Mouse (Mus musculus): ENCODE data around the gene Spocd1. TPM values are rescaled to one million over a fixed set of nuclear protein-coding genes. Genes with fewer than 3 reads are reported as not detected.
A peak's percentile ranks its signal among the peaks of the same experiment; 100 is the strongest.

Spocd1 gene
- polyA plus RNA-seq (2014; fragmentation: Nextera tagmentation; extraction: Ambion mirVana), result 0.24 and 0.47 TPM in 2 replicates

- peak within 1 kb of the TSS; percentile 27; the same call in 1 of the 2 replicates for H3K9ac ChIP-seq (ENCODE audit: low read length)
- peak within 1 kb of the TSS; percentile 17 to 25; a peak in 1 of 4 replicates for H3K27ac ChIP-seq (replicated peaks in 1 of 2; ENCODE audit: control insufficient read depth in 1 of 2, insufficient read depth in 1 of 2, low read depth in 2 of 2, low read length in 2 of 2)
- 20% methylated on average over 4 of the region's 4 CpGs for WGBS
Observed at GRCm38 (mm10) chr4:129928949-129929348, at the start of gene Spocd1. Gene Spocd1 (plus strand): TSS chr4:129929249.

GRCm38 (mm10) chr4:129880615-129881014 lies 48.4 kb upstream of the Spocd1 start:
- no peak overlapping the region for H3K4me3 ChIP-seq (ENCODE audit: control insufficient read depth in 1 of 2, insufficient read depth in 1 of 2, low read depth in 1 of 2, low read length in 2 of 2)
- WGBS, result 72% methylated on average over 7 of the region's 7 CpGs
- H3K4me2 ChIP-seq (ENCODE audit: low read length), result no peak overlapping the region
- H3K36me3 ChIP-seq (ENCODE audit: control insufficient read depth, insufficient read depth, low read length), result no peaks in the 10 kb centered on the region
- no peaks in the 10 kb centered on the region for H3K9me3 ChIP-seq (ENCODE audit: control insufficient read depth, low read length)
- H3K4me1 ChIP-seq (ENCODE audit: control insufficient read depth in 2 of 2, insufficient read depth in 2 of 2, low read length in 2 of 2), result peaks cover 26 to 38% of the 10 kb centered on the region in 2 experiments
- no peak for ATAC-seq (ENCODE audit: insufficient number of reproducible peaks, insufficient read depth, low FRiP score, low read depth)
- H3K27ac ChIP-seq (replicated peaks in 1 of 2; ENCODE audit: control insufficient read depth in 1 of 2, insufficient read depth in 1 of 2, low read depth in 2 of 2, low read length in 2 of 2), result no peak overlapping the region
- no peak overlapping the region for H3K9ac ChIP-seq (ENCODE audit: low read length)
- H3K27me3 ChIP-seq (ENCODE audit: control insufficient read depth, insufficient read depth, low read length), result no peaks in the 10 kb centered on the region

More at GRCm38 (mm10) chr4:129928949-129929348, at the start of gene Spocd1:
- Histone ChIP-seq H3K9me3 (ENCODE audit: control insufficient read depth, low read length) (no peaks in the 10 kb centered on the region), H3K4me2 (ENCODE audit: low read length) (peak within 1 kb of the TSS; percentile 57), H3K4me3 (ENCODE audit: control insufficient read depth in 1 of 2, insufficient read depth in 1 of 2, low read depth in 1 of 2, low read length in 2 of 2) (no peak within 1 kb of the TSS), H3K27me3 (ENCODE audit: control insufficient read depth, insufficient read depth, low read length) (no peaks in the 10 kb centered on the region), H3K4me1 (ENCODE audit: control insufficient read depth in 2 of 2, insufficient read depth in 2 of 2, low read length in 2 of 2) (peaks cover 20 to 21% of the 10 kb centered on the region in 2 experiments), H3K36me3 (ENCODE audit: control insufficient read depth, insufficient read depth, low read length) (no peaks in the 10 kb centered on the region)
- ATAC-seq (ENCODE audit: insufficient number of reproducible peaks, insufficient read depth, low FRiP score, low read depth), result no peak

GRCm38 (mm10) chr4:129881661-129882060 lies 47.4 kb upstream of the Spocd1 start:
- Histone ChIP-seq H3K9me3 (ENCODE audit: control insufficient read depth, low read length) (no peaks in the 10 kb centered on the region), H3K9ac (ENCODE audit: low read length) (no peak overlapping the region), H3K4me1 (ENCODE audit: control insufficient read depth in 2 of 2, insufficient read depth in 2 of 2, low read length in 2 of 2) (peaks cover 25 to 37% of the 10 kb centered on the region in 2 experiments), H3K4me3 (ENCODE audit: control insufficient read depth in 1 of 2, insufficient read depth in 1 of 2, low read depth in 1 of 2, low read length in 2 of 2) (no peak overlapping the region), H3K36me3 (ENCODE audit: control insufficient read depth, insufficient read depth, low read length) (no peaks in the 10 kb centered on the region), H3K27ac (replicated peaks in 1 of 2; ENCODE audit: control insufficient read depth in 1 of 2, insufficient read depth in 1 of 2, low read depth in 2 of 2, low read length in 2 of 2) (peak overlapping the region; percentile 51 to 70), H3K27me3 (ENCODE audit: control insufficient read depth, insufficient read depth, low read length) (no peaks in the 10 kb centered on the region), H3K4me2 (ENCODE audit: low read length) (no peak overlapping the region)
- WGBS, result 6% methylated on average over 3 of the region's 3 CpGs
- no peak for ATAC-seq (ENCODE audit: insufficient number of reproducible peaks, insufficient read depth, low FRiP score, low read depth)

- no peak overlapping the region for H3K4me3 ChIP-seq (ENCODE audit: control insufficient read depth in 1 of 2, insufficient read depth in 1 of 2, low read depth in 1 of 2, low read length in 2 of 2)
- H3K27ac ChIP-seq (replicated peaks in 1 of 2; ENCODE audit: control insufficient read depth in 1 of 2, insufficient read depth in 1 of 2, low read depth in 2 of 2, low read length in 2 of 2), result peak overlapping the region; percentile 54 to 70
- no peaks in the 10 kb centered on the region for H3K9me3 ChIP-seq (ENCODE audit: control insufficient read depth, low read length)
- 30% methylated on average over 11 of the region's 11 CpGs for WGBS
- ATAC-seq (ENCODE audit: insufficient number of reproducible peaks, insufficient read depth, low FRiP score, low read depth), result no peak
- peak overlapping the region; percentile 44; the same call in 1 of the 2 replicates for H3K9ac ChIP-seq (ENCODE audit: low read length)
- no peaks in the 10 kb centered on the region for H3K36me3 ChIP-seq (ENCODE audit: control insufficient read depth, insufficient read depth, low read length)
- H3K4me1 ChIP-seq (ENCODE audit: control insufficient read depth in 2 of 2, insufficient read depth in 2 of 2, low read length in 2 of 2), result peaks cover 16 to 26% of the 10 kb centered on the region in 2 experiments
- H3K27me3 ChIP-seq (ENCODE audit: control insufficient read depth, insufficient read depth, low read length), result no peaks in the 10 kb centered on the region
- peak overlapping the region; percentile 42 for H3K4me2 ChIP-seq (ENCODE audit: low read length)
Observed at GRCm38 (mm10) chr4:129882555-129883293, 46.3 kb upstream of the Spocd1 start.

- H3K4me3 ChIP-seq (ENCODE audit: control insufficient read depth in 1 of 2, insufficient read depth in 1 of 2, low read depth in 1 of 2, low read length in 2 of 2), result no peak overlapping the region
- peaks cover 14 to 23% of the 10 kb centered on the region in 2 experiments for H3K4me1 ChIP-seq (ENCODE audit: control insufficient read depth in 2 of 2, insufficient read depth in 2 of 2, low read length in 2 of 2)
- no peak overlapping the region for H3K9ac ChIP-seq (ENCODE audit: low read length)
- H3K9me3 ChIP-seq (ENCODE audit: control insufficient read depth, low read length), result no peaks in the 10 kb centered on the region
- H3K27me3 ChIP-seq (ENCODE audit: control insufficient read depth, insufficient read depth, low read length), result no peaks in the 10 kb centered on the region
- H3K36me3 ChIP-seq (ENCODE audit: control insufficient read depth, insufficient read depth, low read length), result no peaks in the 10 kb centered on the region
- 80% methylated on average over 12 of the region's 12 CpGs for WGBS
- no peak overlapping the region for H3K4me2 ChIP-seq (ENCODE audit: low read length)
- ATAC-seq (ENCODE audit: insufficient number of reproducible peaks, insufficient read depth, low FRiP score, low read depth), result no peak
- no peak overlapping the region for H3K27ac ChIP-seq (replicated peaks in 1 of 2; ENCODE audit: control insufficient read depth in 1 of 2, insufficient read depth in 1 of 2, low read depth in 2 of 2, low read length in 2 of 2)
Observed at GRCm38 (mm10) chr4:129884041-129884930, 44.8 kb upstream of the Spocd1 start.

- Histone ChIP-seq H3K4me1 (ENCODE audit: control insufficient read depth in 2 of 2, insufficient read depth in 2 of 2, low read length in 2 of 2) (no peaks in the 10 kb centered on the region), H3K9ac (ENCODE audit: low read length) (no peak overlapping the region), H3K4me3 (ENCODE audit: control insufficient read depth in 1 of 2, insufficient read depth in 1 of 2, low read depth in 1 of 2, low read length in 2 of 2) (no peak overlapping the region), H3K27me3 (ENCODE audit: control insufficient read depth, insufficient read depth, low read length) (no peaks in the 10 kb centered on the region), H3K9me3 (ENCODE audit: control insufficient read depth, low read length) (no peaks in the 10 kb centered on the region), H3K4me2 (ENCODE audit: low read length) (no peak overlapping the region), H3K27ac (replicated peaks in 1 of 2; ENCODE audit: control insufficient read depth in 1 of 2, insufficient read depth in 1 of 2, low read depth in 2 of 2, low read length in 2 of 2) (no peak overlapping the region), H3K36me3 (ENCODE audit: control insufficient read depth, insufficient read depth, low read length) (no peaks in the 10 kb centered on the region)
- WGBS, result 78% methylated on average over 10 of the region's 10 CpGs
- no peak for ATAC-seq (ENCODE audit: insufficient number of reproducible peaks, insufficient read depth, low FRiP score, low read depth)
Observed at GRCm38 (mm10) chr4:129889661-129890060, 39.4 kb upstream of the Spocd1 start.

- H3K36me3 ChIP-seq (ENCODE audit: control insufficient read depth, insufficient read depth, low read length), result no peaks in the 10 kb centered on the region
- ATAC-seq (ENCODE audit: insufficient number of reproducible peaks, insufficient read depth, low FRiP score, low read depth), result no peak
- H3K4me3 ChIP-seq (ENCODE audit: control insufficient read depth in 1 of 2, insufficient read depth in 1 of 2, low read depth in 1 of 2, low read length in 2 of 2), result no peak overlapping the region
- 80% methylated on average over 7 of the region's 7 CpGs for WGBS
- no peak overlapping the region for H3K9ac ChIP-seq (ENCODE audit: low read length)
- H3K27ac ChIP-seq (replicated peaks in 1 of 2; ENCODE audit: control insufficient read depth in 1 of 2, insufficient read depth in 1 of 2, low read depth in 2 of 2, low read length in 2 of 2), result no peak overlapping the region
- no peaks in the 10 kb centered on the region for H3K4me1 ChIP-seq (ENCODE audit: control insufficient read depth in 2 of 2, insufficient read depth in 2 of 2, low read length in 2 of 2)
- no peaks in the 10 kb centered on the region for H3K27me3 ChIP-seq (ENCODE audit: control insufficient read depth, insufficient read depth, low read length)
- H3K9me3 ChIP-seq (ENCODE audit: control insufficient read depth, low read length), result no peaks in the 10 kb centered on the region
- no peak overlapping the region for H3K4me2 ChIP-seq (ENCODE audit: low read length)
Observed at GRCm38 (mm10) chr4:129890094-129890493, 39.0 kb upstream of the Spocd1 start.

Data from heart, embryonic 14.5 days (tissue).